Mouse (Mus musculus) intestine, embryonic 14.5 days (tissue): ENCODE data around the gene Cd244a. TPM values are rescaled to one million over a fixed set of nuclear protein-coding genes. Genes with fewer than 3 reads are reported as not detected.

Experiments
- ATAC-seq: fragments of 200-750 bp; cut with Nextera tagmentation; replicated peaks from 2 replicates; pipeline ENCODE4 v1.8.0; 2017; ENCODE audit warnings: low read depth, moderate number of reproducible peaks, moderate TSS enrichment, moderate library complexity; ENCODE audit not compliant: low FRiP score, low TSS enrichment
- DNase-seq: peaks from one replicate; pipeline ENCODE4 v3.0.0-alpha.2; 2018; ENCODE audit warnings: low spot score
- H3K27ac ChIP-seq: fragments of 300-500 bp; sonication (generic); 2 replicates; pipeline ENCODE4 v1.5.1; 2014; ENCODE audit warnings: low read depth, mild to moderate bottlenecking, control low read depth
- H3K27me3 ChIP-seq: fragments of 300-500 bp; sonication (generic); replicated peaks from 2 replicates; pipeline ENCODE4 v1.6.1; 2014; ENCODE audit warnings: low read length, control low read depth; ENCODE audit not compliant: control insufficient read depth, insufficient read depth
- H3K36me3 ChIP-seq: fragments of 300-500 bp; sonication (generic); 2 replicates; pipeline ENCODE4 v1.6.1; 2014; ENCODE audit warnings: low read length, control low read depth; ENCODE audit not compliant: control insufficient read depth, insufficient read depth
- H3K4me1 ChIP-seq: fragments of 300-500 bp; sonication (generic); replicated peaks from 2 replicates; pipeline ENCODE4 v1.6.1; 2014; ENCODE audit warnings: low read length, control low read depth, mixed read lengths; ENCODE audit not compliant: control insufficient read depth, insufficient read depth
- H3K4me2 ChIP-seq: fragments of 300-500 bp; sonication (generic); 2 replicates; pipeline ENCODE4 v1.6.1; 2014; ENCODE audit warnings: low read length
- H3K4me3 ChIP-seq: fragments of 300-500 bp; sonication (generic); 2 replicates; pipeline ENCODE4 v1.5.1; 2014; ENCODE audit warnings: low read depth, low read length, control low read depth, mixed read lengths
- H3K9ac ChIP-seq: fragments of 300-500 bp; sonication (generic); 2 replicates; pipeline ENCODE4 v1.6.1; 2014; ENCODE audit warnings: mild to moderate bottlenecking, low read length
- H3K9me3 ChIP-seq: fragments of 300-500 bp; sonication (generic); 2 replicates; pipeline ENCODE4 v1.6.1; 2016; ENCODE audit warnings: low read length, control low read depth; ENCODE audit not compliant: control insufficient read depth
- WGBS: fragments of 180-500 bp; shearing (Covaris S2); extraction: QIAGEN DNeasy Blood & Tissue Kit; methylation state at CpG from one replicate; pipeline ENCODE4 v1.1.7; 2014; 5-methylcytosine and 5-hydroxymethylcytosine counted together
- microRNA-seq: library from miRNA; unstranded; fragments of <30 nt; microRNA quantifications from one replicate; pipeline ENCODE4, GENCODE M21; 2016
- polyA plus RNA-seq: library from polyadenylated mRNA; unstranded; fragments of >200 nt; fragmentation: Nextera tagmentation; extraction: Ambion mirVana; gene quantifications from 2 replicates; pipeline ENCODE4 v1.2.1, GENCODE M21; 2014

Cd244a gene
- polyA plus RNA-seq, 1 experiment from 2014 or later: 0.35 TPM

- Histone ChIP-seq H3K27ac (no peak overlapping the region), H3K36me3 (no peaks in the 10 kb centered on the region), H3K4me2 (no peak overlapping the region), H3K4me1 (no peaks in the 10 kb centered on the region), H3K4me3 (no peak overlapping the region), H3K9me3 (no peaks in the 10 kb centered on the region), H3K9ac (no peak overlapping the region), H3K27me3 (no peaks in the 10 kb centered on the region)
- ATAC-seq (no peak), DNase-seq (no peak)
- WGBS: 80% methylated on average over 7 of the region's 7 CpGs
Measured at GRCm38 (mm10) chr1:171643612-171644011, 84.6 kb downstream of the Cd244a start.

- H3K4me2 ChIP-seq: no peak overlapping the region
- H3K9ac ChIP-seq: no peak overlapping the region
- no peak for ATAC-seq
- H3K27me3 ChIP-seq: no peaks in the 10 kb centered on the region
- H3K4me1 ChIP-seq: no peaks in the 10 kb centered on the region
- 61% methylated on average over 5 of the region's 5 CpGs for WGBS
- H3K9me3 ChIP-seq: no peaks in the 10 kb centered on the region
- no peaks in the 10 kb centered on the region for H3K36me3 ChIP-seq
- no peak overlapping the region for H3K27ac ChIP-seq
- no peak overlapping the region for H3K4me3 ChIP-seq
- DNase-seq: no peak
Measured at GRCm38 (mm10) chr1:171646429-171646940, 87.5 kb downstream of the Cd244a start.

GRCm38 (mm10) chr1:171647716-171648115 lies 88.7 kb downstream of the Cd244a start:
- no peaks in the 10 kb centered on the region for H3K36me3 ChIP-seq
- ATAC-seq: no peak
- H3K27me3 ChIP-seq: no peaks in the 10 kb centered on the region
- DNase-seq: no peak
- H3K4me2 ChIP-seq: no peak overlapping the region
- 85% methylated on average over 5 of the region's 5 CpGs for WGBS
- no peak overlapping the region for H3K4me3 ChIP-seq
- no peaks in the 10 kb centered on the region for H3K9me3 ChIP-seq
- no peak overlapping the region for H3K27ac ChIP-seq
- H3K4me1 ChIP-seq: no peaks in the 10 kb centered on the region
- H3K9ac ChIP-seq: no peak overlapping the region

GRCm38 (mm10) chr1:171648840-171649239 lies 89.8 kb downstream of the Cd244a start:
- no peaks in the 10 kb centered on the region for H3K4me1 ChIP-seq
- H3K27ac ChIP-seq: no peak overlapping the region
- H3K27me3 ChIP-seq: no peaks in the 10 kb centered on the region
- WGBS: 63% methylated on average over 8 of the region's 8 CpGs
- H3K9me3 ChIP-seq: no peaks in the 10 kb centered on the region
- no peak overlapping the region for H3K9ac ChIP-seq
- ATAC-seq (no peak), DNase-seq (no peak)
- H3K4me3 ChIP-seq: no peak overlapping the region
- H3K4me2 ChIP-seq: no peak overlapping the region
- no peaks in the 10 kb centered on the region for H3K36me3 ChIP-seq

DNA sequence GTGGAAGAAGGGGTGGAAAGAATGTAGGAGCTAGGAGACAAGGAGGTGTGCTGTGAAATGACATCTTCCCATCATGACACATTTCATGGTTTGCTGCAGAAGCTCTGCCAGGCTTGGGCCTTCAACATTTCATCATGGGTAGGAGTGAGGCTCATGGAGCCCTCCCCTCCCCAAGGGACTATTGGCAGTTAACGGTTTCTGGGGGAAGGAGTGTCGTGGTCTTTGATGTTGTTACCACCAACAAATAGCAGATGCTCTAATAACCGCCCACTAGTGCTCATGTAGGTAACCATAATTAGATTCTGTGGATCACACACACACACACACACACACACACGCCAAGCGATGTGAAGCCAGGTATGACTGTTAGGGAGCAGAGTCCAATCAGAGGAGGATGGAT lies 93.7 kb downstream of the Cd244a start, which contains the start of gene Slamf7:
TSS of gene Slamf7 (minus strand) at position 302 of the 400 bp plus-strand sequence.
- Histone ChIP-seq H3K4me1 (no peaks in the 10 kb centered on the region), H3K36me3 (no peaks in the 10 kb centered on the region), H3K27me3 (no peaks in the 10 kb centered on the region), H3K4me2 (no peak within 1 kb of the TSS), H3K27ac (no peak within 1 kb of the TSS), H3K9ac (no peak within 1 kb of the TSS), H3K9me3 (no peaks in the 10 kb centered on the region), H3K4me3 (no peak within 1 kb of the TSS)
- ATAC-seq: no peak
- DNase-seq: no peak
- 95% methylated on average over 5 of the region's 5 CpGs for whole genome bisulfite sequencing

- Histone ChIP-seq H3K4me1 (no peaks in the 10 kb centered on the region), H3K27ac (no peak overlapping the region), H3K9ac (no peak overlapping the region), H3K9me3 (no peaks in the 10 kb centered on the region), H3K27me3 (no peaks in the 10 kb centered on the region), H3K36me3 (no peaks in the 10 kb centered on the region), H3K4me3 (no peak overlapping the region), H3K4me2 (no peak overlapping the region)
- DNase-seq (no peak), ATAC-seq (no peak)
- 70% methylated on average over 5 of the region's 5 CpGs for WGBS
Measured at GRCm38 (mm10) chr1:171658561-171658991, 99.6 kb downstream of the Cd244a start.

Small RNA genes within 50 kb of the gene (microRNA-seq; reads per million reads assigned to microRNA genes)
- gene Mir7683: not detected

Other genes starting within 250 kb of the Cd244a start
- gene Dedd, start 230.0 kb upstream of the Cd244a start, polyA plus RNA-seq: 43.8 and 51.1 TPM in 2 replicates
- 31.1 and 34.6 TPM in 2 replicates for gene Nit1, start 213.5 kb upstream of the Cd244a start, polyA plus RNA-seq
- gene Pfdn2, start 213.5 kb upstream of the Cd244a start, polyA plus RNA-seq: 48.2 and 51.4 TPM in 2 replicates
- gene Klhdc9, start 198.4 kb upstream of the Cd244a start, polyA plus RNA-seq: 1.5 and 1.7 TPM in 2 replicates
- 2.6 and 2.8 TPM in 2 replicates for gene Nectin4, start 189.1 kb upstream of the Cd244a start, polyA plus RNA-seq
- 1.1 and 1.3 TPM in 2 replicates for gene Arhgap30, start 170.2 kb upstream of the Cd244a start, polyA plus RNA-seq
- 73.7 and 83.4 TPM in 2 replicates for gene Usf1, start 147.9 kb upstream of the Cd244a start, polyA plus RNA-seq
- gene Tstd1, start 140.3 kb upstream of the Cd244a start, polyA plus RNA-seq: 2.8 and 3.4 TPM in 2 replicates
- 88.7 and 92.1 TPM in 2 replicates for gene F11r, start 121.7 kb upstream of the Cd244a start, polyA plus RNA-seq
- 10.9 and 12.3 TPM in 2 replicates for gene Alyref2, start 55.7 kb upstream of the Cd244a start, polyA plus RNA-seq
- gene Itln1, start 23.9 kb upstream of the Cd244a start, polyA plus RNA-seq: not detected in 2 replicates
- 0.11 and 0.15 TPM in 2 replicates for gene Ly9, start 48.2 kb downstream of the Cd244a start, polyA plus RNA-seq
- gene Slamf7, start 93.8 kb downstream of the Cd244a start, polyA plus RNA-seq: 0.16 TPM in 1 of 2 replicates, not detected in the other
- 2.5 and 3.8 TPM in 2 replicates for gene Cd48, start 122.8 kb downstream of the Cd244a start, polyA plus RNA-seq
- 0.15 and 0.19 TPM in 2 replicates for gene Slamf1, start 207.9 kb downstream of the Cd244a start, polyA plus RNA-seq